Mouse (Mus musculus) kidney, adult 8-10 months (tissue): ENCODE results near the gene Lpar6.

ENCODE experiments used
- DNase-seq, 2 experiments: peaks; one replicate each; pipeline ENCODE4 v3.0.0; 2022

The Lpar6 gene

GRCm38 (mm10) chr14:73257348-73257747 lies 19.7 kb downstream of the Lpar6 start:
- DNase-seq = no peak

- no peak for DNase-seq
Measured at GRCm38 (mm10) chr14:73258181-73258580, 20.5 kb downstream of the Lpar6 start.

- DNase-seq = no peak
Measured at GRCm38 (mm10) chr14:73262210-73262609, 24.5 kb downstream of the Lpar6 start.

GRCm38 (mm10) chr14:73266166-73266565 lies 28.5 kb downstream of the Lpar6 start:
- DNase-seq = peak in 1 of 2 experiments; percentile 32

GRCm38 (mm10) chr14:73271807-73272206 lies 34.1 kb downstream of the Lpar6 start:
- DNase-seq = no peak

- DNase-seq = no peak
Measured at GRCm38 (mm10) chr14:73279096-73279495, 41.4 kb downstream of the Lpar6 start.

- peak in 1 of 2 experiments; percentile 8 for DNase-seq
Measured at GRCm38 (mm10) chr14:73280996-73281395, 43.3 kb downstream of the Lpar6 start.

- no peak for DNase-seq
Measured at GRCm38 (mm10) chr14:73289915-73290314, 52.2 kb downstream of the Lpar6 start.

GRCm38 (mm10) chr14:73292434-73292833 lies 54.7 kb downstream of the Lpar6 start:
- DNase-seq = no peak
